Mouse (Mus musculus) liver, embryonic 14.5 days (tissue): ENCODE results near the gene Pim2.

Experiments
- CTCF ChIP-seq: IDR thresholded peaks from 2 replicates; pipeline ENCODE4 v1.5.1; 2016; ENCODE audit warnings: antibody characterized with exemption, low read depth, control low read depth
- EP300 ChIP-seq: IDR thresholded peaks from 2 replicates; pipeline ENCODE4 v1.6.1; 2016; ENCODE audit warnings: antibody characterized with exemption, low read depth

DNA sequence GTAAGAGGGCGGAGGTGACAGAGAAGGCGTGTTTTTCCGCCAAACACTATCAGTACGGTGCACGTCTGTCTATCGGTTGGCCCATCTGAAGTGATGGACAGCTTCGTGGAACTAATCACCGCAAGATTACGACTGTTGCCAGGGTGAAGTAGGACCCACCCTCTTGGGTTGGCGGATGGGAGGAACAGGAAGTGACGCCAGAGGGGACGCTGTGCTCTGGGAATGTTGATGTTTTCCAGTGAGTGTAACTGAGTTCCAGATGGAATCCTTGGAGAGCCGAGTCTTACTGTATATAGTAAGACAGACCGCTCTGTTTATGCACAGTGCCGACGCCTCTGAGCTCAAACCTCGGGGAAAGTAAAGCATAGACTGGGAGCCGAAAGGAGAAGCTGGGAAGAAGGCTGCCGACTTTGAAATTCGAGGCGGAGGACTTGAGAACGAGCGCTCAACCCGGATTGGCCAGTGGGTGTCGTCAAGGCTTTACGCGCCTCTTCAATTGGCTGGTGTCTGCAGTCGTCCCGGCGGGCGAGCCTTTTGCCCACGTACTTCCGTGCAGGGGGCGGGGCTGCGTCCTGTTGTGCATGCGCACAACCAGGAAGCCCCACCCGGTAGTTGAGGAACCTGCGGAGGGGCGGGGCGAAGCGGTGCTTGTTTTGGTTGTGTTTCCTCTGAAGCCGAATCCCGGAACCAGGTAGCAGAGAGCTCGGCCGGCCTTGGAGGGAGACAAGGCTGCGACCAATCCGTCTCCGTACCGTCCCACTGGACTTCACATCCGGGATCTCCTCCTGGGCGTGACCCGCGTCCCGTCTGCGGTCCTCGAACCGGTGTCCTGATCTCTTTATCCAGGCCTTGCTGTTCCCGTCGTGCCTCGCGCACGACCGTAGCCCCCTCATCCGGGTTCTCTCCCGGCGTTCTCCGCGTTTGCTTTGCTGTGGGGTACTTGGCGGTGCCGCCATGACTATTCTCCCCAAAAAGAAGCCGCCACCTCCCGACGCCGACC is 36.6 kb upstream of the Pim2 start, which contains the start of gene Otud5:
- TF ChIP-seq CTCF (no peak), EP300 (peak; percentile 71)
